Comparison of ENCODE assay signal across 8 mouse cellular contexts in genomic region chr9:114843634-114844016, GRCm38 (mm10). TPM values are rescaled to one million over a fixed set of nuclear protein-coding genes. Genes with fewer than 3 reads are reported as not detected.
DNase-seq lines count a peak whose midpoint lies in the region; ATAC-seq and TF ChIP-seq lines count a peak whose summit lies in the region.

No protein-coding gene starts in this region.

- H3K36me3 ChIP-seq in heart, embryonic 13.5 days, result no peaks in the 10 kb centered on the region
- no peaks in the 10 kb centered on the region for H3K36me3 ChIP-seq in kidney, embryonic 16.5 days (ENCODE audit: insufficient read depth, low read length)
- no peaks in the 10 kb centered on the region for H3K36me3 ChIP-seq in lung, postnatal 0 days (ENCODE audit: insufficient read depth, low read length)

- peak overlapping the region; percentile 53 for H3K4me3 ChIP-seq in cortical plate, adult 2 months (ENCODE audit: insufficient read depth, low read length)
- peak overlapping the region; percentile 78 for H3K4me3 ChIP-seq in heart, embryonic 13.5 days
- H3K4me3 ChIP-seq in kidney, embryonic 16.5 days (ENCODE audit: low read length), result peak overlapping the region; percentile 76
- peak overlapping the region; percentile 76 for H3K4me3 ChIP-seq in lung, postnatal 0 days (ENCODE audit: low read depth, low read length)

- no peak overlapping the region for H3K27ac ChIP-seq in cortical plate, adult 2 months (ENCODE audit: insufficient read depth, low read length)
- H3K27ac ChIP-seq in heart, embryonic 13.5 days (replicated peaks), result no peak overlapping the region
- H3K27ac ChIP-seq in kidney, embryonic 16.5 days (ENCODE audit: low read length), result peak overlapping the region; percentile 72
- H3K27ac ChIP-seq in lung, postnatal 0 days (ENCODE audit: low read length), result peak overlapping the region; percentile 91

- peak overlapping the region; percentile 84 for H3K9ac ChIP-seq in heart, embryonic 13.5 days
- H3K9ac ChIP-seq in kidney, embryonic 16.5 days (replicated peaks; ENCODE audit: low read length), result peak overlapping the region; percentile 78
- H3K9ac ChIP-seq in lung, postnatal 0 days (replicated peaks; ENCODE audit: low read depth), result peak overlapping the region; percentile 63

- no peaks in the 10 kb centered on the region for H3K4me1 ChIP-seq in cortical plate, adult 2 months (ENCODE audit: control insufficient read depth, insufficient read depth, low read length)
- H3K4me1 ChIP-seq in heart, embryonic 13.5 days, result peaks cover 11% of the 10 kb centered on the region
- H3K4me1 ChIP-seq in kidney, embryonic 16.5 days (ENCODE audit: insufficient read depth, low read length), result peaks cover 9% of the 10 kb centered on the region
- H3K4me1 ChIP-seq in lung, postnatal 0 days (ENCODE audit: insufficient read depth, low read depth, low read length), result peaks cover 5% of the 10 kb centered on the region; the same call in 1 of the 2 replicates

- peak; percentile 25 for DNase-seq in urinary bladder, adult 2 months (ENCODE audit: low spot score)
- DNase-seq in urinary bladder, adult 18-20 months (ENCODE audit: low spot score in 2 of 2), result no peak
- DNase-seq in lung, postnatal 0 days (ENCODE audit: low spot score), result peak; percentile 75
- peak; percentile 23 for DNase-seq in retina, postnatal 7 days (ENCODE audit: low read depth, low spot score)
- DNase-seq in layer of hippocampus, postnatal 36 days, result no peak

- 0 out of 2 replicates have a peak, but pooled peaks cover 10% of the 10 kb centered on the region for H3K27me3 ChIP-seq in heart, embryonic 13.5 days (replicated peaks)
- no peaks in the 10 kb centered on the region for H3K27me3 ChIP-seq in kidney, embryonic 16.5 days (ENCODE audit: insufficient read depth, low read length)
- no peaks in the 10 kb centered on the region for H3K27me3 ChIP-seq in lung, postnatal 0 days (replicated peaks; ENCODE audit: insufficient read depth, low read length)

- TF ChIP-seq EP300 in lung, postnatal 0 days (IDR thresholded peaks at IDR 0.05), result no peak

- TF ChIP-seq CTCF in cortical plate, adult 2 months (IDR thresholded peaks at IDR 0.05; ENCODE audit: extremely low read depth, insufficient read depth, low read length), result no peak
- TF ChIP-seq CTCF in lung, postnatal 0 days (IDR thresholded peaks at IDR 0.05), result no peak

- peak overlapping the region; percentile 97 for H3K4me2 ChIP-seq in heart, embryonic 13.5 days
- H3K4me2 ChIP-seq in kidney, embryonic 16.5 days (replicated peaks; ENCODE audit: low read depth, low read length), result peak overlapping the region; percentile 88
- H3K4me2 ChIP-seq in lung, postnatal 0 days (replicated peaks; ENCODE audit: low read depth, low read length), result peak overlapping the region; percentile 97

- peak; percentile 27; the same call in 1 of the 2 replicates for ATAC-seq in heart, embryonic 13.5 days (ENCODE audit: extremely low read depth, insufficient number of reproducible peaks, low FRiP score, low TSS enrichment)
- ATAC-seq in kidney, embryonic 16.5 days (ENCODE audit: low FRiP score, low TSS enrichment), result peak; percentile 52; the same call in 1 of the 2 replicates
- peak; percentile 65 for ATAC-seq in lung, postnatal 0 days

- TF ChIP-seq POLR2A in cortical plate, adult 2 months (IDR thresholded peaks at IDR 0.05; ENCODE audit: extremely low read depth, insufficient read depth, low read length), result no peak

- WGBS in heart, embryonic 13.5 days, result 1% methylated on average over 25 of the region's 40 CpGs
- WGBS in kidney, embryonic 16.5 days, result under 1% methylated on average over 38 of the region's 40 CpGs
- WGBS in lung, postnatal 0 days, result 1% methylated on average over 34 of the region's 40 CpGs

- H3K9me3 ChIP-seq in heart, embryonic 13.5 days, result no peaks in the 10 kb centered on the region
- no peaks in the 10 kb centered on the region for H3K9me3 ChIP-seq in kidney, embryonic 16.5 days (ENCODE audit: low read length)
- no peaks in the 10 kb centered on the region for H3K9me3 ChIP-seq in lung, postnatal 0 days (ENCODE audit: low read length)

RNA-seq across cellular contexts. Expression of gene Cmtm8, which starts 0.3 kb away (rescaled TPM):
- polyA plus RNA-seq in urinary bladder, adult 2 months (2012; rRNA removed), result 2.1 and 2.4 TPM in 2 replicates
- polyA plus RNA-seq in cortical plate, adult 2 months (2012; rRNA removed), result 4.7 and 4.9 TPM in 2 replicates
- 14.3 and 16.4 TPM in 2 replicates for polyA plus RNA-seq in heart, embryonic 13.5 days (2015; fragmentation: Nextera tagmentation; extraction: Ambion mirVana)
- 39.6 and 42.2 TPM in 2 replicates for polyA plus RNA-seq in kidney, embryonic 16.5 days (2015; fragmentation: Nextera tagmentation; extraction: Ambion mirVana)
- 130 and 147 TPM in 2 replicates for polyA plus RNA-seq in lung, postnatal 0 days (2015; fragmentation: Nextera tagmentation; extraction: Ambion mirVana)
- 1 to 10 TPM; 2.4 to 2.7 TPM for total RNA-seq in layer of hippocampus, postnatal 36 days (2021)

Comparison
In these comparisons a context has a peak if more than half of its experiments do, and no peak if none do; other contexts are left out.
1. DNase-seq: peak in urinary bladder, adult 2 months (single experiment), lung, postnatal 0 days (single experiment) and retina, postnatal 7 days (single experiment); none in urinary bladder, adult 18-20 months (0 of 2) and layer of hippocampus, postnatal 36 days (0 of 2).
2. H3K27ac ChIP-seq: peak in kidney, embryonic 16.5 days (single experiment) and lung, postnatal 0 days (single experiment); none in cortical plate, adult 2 months (single experiment) and heart, embryonic 13.5 days (single experiment).
3. Peak in every context shown above with its lines, with median percentiles within 50 percentile points of each other: H3K4me3 ChIP-seq, ATAC-seq, H3K4me2 ChIP-seq and H3K9ac ChIP-seq.